Mouse (Mus musculus) lung, postnatal 0 days (tissue): ENCODE data around the gene Gm49339.

Experiments used
- CTCF ChIP-seq: IDR thresholded peaks from 2 replicates; pipeline ENCODE4 v1.5.1; 2016; ENCODE audit warnings: antibody characterized with exemption, mild to moderate bottlenecking
- EP300 ChIP-seq: IDR thresholded peaks from 2 replicates; pipeline ENCODE4 v1.6.1; 2016; ENCODE audit warnings: antibody characterized with exemption, mild to moderate bottlenecking, control low read depth

DNA sequence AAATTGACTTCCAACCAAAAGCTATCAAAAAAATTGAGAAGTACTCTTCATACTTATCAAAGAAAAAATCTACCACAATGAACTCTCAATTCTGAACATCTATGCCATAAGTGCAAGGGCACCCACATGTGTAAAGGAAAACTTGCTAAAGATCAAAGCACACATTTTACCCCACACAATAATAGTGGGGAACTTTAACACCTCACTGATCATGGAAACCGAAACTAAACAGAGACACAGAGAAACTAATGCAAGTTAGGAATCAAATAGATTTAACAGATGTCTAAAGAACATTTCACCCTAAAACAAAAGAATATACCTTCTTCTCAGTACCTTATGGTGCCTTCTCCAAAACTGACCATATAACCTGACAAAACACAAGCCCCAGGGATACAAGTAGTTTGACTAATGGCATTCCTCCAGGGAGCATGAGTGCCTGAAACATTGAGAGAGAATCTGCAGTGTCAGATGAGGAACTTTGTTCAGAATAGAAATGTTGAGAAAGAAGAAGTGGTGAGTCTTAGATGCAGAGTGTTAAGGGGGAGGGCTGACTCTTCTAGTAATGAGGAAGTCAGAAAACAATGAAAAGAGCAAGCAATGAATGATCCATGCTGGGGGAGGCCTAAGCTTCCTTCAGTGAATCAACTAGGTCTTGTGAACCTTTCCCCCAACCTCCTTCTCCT, 26.7 kb upstream of the Gm49339 start:
- TF ChIP-seq EP300 = no peak
- TF ChIP-seq CTCF = no peak
